Comparison of ENCODE assay signal across 14 mouse cellular contexts in the genomic region with DNA sequence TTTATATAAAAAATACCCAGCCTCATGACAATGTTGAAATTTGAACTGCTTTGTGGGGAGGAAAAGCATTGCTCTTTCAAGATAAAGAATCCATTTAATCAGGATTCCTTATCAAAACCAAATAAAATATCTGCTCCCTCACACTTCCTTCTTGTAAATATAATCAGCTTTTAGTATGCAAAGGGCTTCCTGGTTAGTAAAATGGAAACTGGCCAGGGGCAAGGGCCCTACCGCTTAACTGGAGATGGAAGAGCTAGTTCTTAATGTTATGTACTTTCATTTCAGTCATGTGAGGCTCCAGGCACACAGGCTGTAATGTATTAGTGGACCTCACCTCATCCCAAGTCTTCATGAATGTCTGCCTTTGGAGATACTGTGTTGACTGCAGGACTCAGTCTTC.
"Had no signal": no experiment of that assay in that cellular context is flagged by ENCODE, and none has a peak within 500 bp of the region (broad histone marks: within the 10 kb centered on the region; RNA-seq: fewer than 3 reads in every experiment).

No protein-coding gene starts in this region.

- ATAC-seq: liver, postnatal 0 days; midbrain, embryonic 16.5 days had no signal

- DNase-seq: kidney, adult 11 months; kidney, adult 9 months; liver; liver, embryonic 13.5 days; liver, postnatal 0 days; lung, postnatal 14 days; right cerebral cortex, adult 18-20 months; right cerebral cortex, postnatal 25 days; thymus, adult 2 months; thymus, postnatal 25 days had no signal

- H3K27me3 ChIP-seq: limb, embryonic 12.5 days; liver, embryonic 13.5 days; midbrain, embryonic 12.5 days had no signal

- H3K4me3 ChIP-seq: limb, embryonic 12.5 days; liver, embryonic 13.5 days; midbrain, embryonic 12.5 days had no signal

- H3K36me3 ChIP-seq: limb, embryonic 12.5 days; liver, embryonic 13.5 days; midbrain, embryonic 12.5 days had no signal

- H3K27ac ChIP-seq: kidney, postnatal 0 days; limb, embryonic 12.5 days; liver, embryonic 13.5 days; midbrain, embryonic 12.5 days had no signal

- H3K4me1 ChIP-seq: limb, embryonic 12.5 days; midbrain, embryonic 12.5 days had no signal
